Mouse (Mus musculus) layer of hippocampus, adult 2 months (tissue): ENCODE measurements around the gene Smarcd3. TPM values are rescaled to one million over a fixed set of nuclear protein-coding genes. Genes with fewer than 3 reads are reported as not detected.

Experiments
- DNase-seq, 2 experiments: peaks; one replicate each; pipeline ENCODE4 v3.0.0; 2022; ENCODE audit warnings: low spot score in 2 of 2
- H3K27ac ChIP-seq: fragments of 200-600 bp; 2 replicates; pipeline ENCODE4 v1.8.1; 2022
- H3K4me3 ChIP-seq: fragments of 200-600 bp; 2 replicates; pipeline ENCODE4 v1.8.1; 2022; ENCODE audit warnings: mild to moderate bottlenecking
- CTCF ChIP-seq: fragments of 200-600 bp; conservative IDR thresholded peaks from 2 replicates; pipeline ENCODE4 v1.8.1; 2022; ENCODE audit warnings: antibody characterized with exemption, mild to moderate bottlenecking, moderate library complexity
- total RNA-seq, 2 experiments: library from RNA; stranded (reverse); gene quantifications; 2 replicates each; pipeline ENCODE4 v1.2.3; 2021

Gene Smarcd3
- total RNA-seq, 2 experiments from 2014 or later = 88.7 to 90.9 TPM

DNA sequence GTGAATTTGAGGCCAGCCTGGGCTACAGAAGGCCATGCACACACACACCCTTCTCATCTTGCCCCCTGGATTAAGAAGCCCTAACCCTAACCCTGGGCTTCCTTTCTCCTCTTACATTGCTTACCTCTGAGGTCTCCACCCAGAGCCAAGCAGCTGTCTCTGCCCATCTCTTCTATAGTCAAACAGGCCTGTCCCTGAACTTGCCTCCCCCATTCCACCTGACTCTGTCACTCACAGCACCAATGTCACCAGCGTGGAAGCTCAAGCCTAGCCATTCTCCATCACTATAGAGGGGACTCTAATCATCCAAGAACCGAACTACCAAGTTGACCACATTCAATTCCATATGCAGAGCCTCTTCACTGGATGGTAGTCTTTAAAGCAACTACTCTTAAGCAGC, 24.0 kb downstream of the Smarcd3 start:
- Histone ChIP-seq H3K4me3 (no peak overlapping the region), H3K27ac (no peak overlapping the region)
- no peak for TF ChIP-seq CTCF
- DNase-seq = no peak

DNA sequence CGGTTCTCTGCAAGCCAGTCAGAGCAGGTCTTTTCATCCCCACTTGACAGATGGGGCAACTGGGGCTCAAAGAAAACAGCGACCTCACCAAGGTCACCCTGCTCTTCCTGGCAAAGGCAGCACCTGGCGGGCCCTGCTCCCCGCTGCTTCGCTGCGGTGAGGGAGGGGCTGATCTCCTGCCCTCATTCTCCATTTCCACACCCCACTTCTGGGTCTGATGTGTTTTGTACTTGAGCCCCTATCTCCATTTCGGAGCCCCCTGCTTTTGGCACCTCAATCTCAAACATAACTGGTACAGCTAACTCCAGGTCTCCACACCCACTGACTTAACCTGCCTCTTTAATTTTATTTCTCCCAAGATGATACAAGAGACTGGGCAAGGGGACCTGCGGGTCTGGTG, 25.1 kb downstream of the Smarcd3 start:
- Histone ChIP-seq H3K27ac (no peak overlapping the region; the same call in 1 of the 2 replicates), H3K4me3 (peak overlapping the region; percentile 55)
- no peak for DNase-seq
- TF ChIP-seq CTCF = no peak

DNA sequence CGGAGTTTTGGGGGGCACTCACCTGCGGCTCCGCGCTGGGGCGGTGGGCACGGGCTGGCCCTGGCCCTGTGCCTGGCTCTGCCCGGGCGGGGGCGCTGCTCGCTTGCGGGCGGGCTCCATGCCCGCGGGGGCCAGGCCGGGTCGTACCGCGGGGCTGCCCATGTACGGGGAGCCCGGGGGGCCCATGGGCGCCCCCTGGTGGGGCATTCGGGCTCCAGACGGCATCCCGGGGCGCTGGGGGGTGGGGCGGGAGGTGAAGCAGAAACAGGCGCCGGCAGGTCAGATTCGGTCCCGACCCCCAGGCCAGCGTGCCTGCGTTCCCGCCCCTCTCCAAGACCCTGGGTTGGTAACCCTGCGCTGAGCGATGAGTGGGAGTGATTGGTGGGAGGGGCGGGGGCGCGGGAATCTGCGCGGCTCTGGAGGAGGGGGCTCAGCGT, 25.6 kb downstream of the Smarcd3 start:
- peak; percentile 76 for TF ChIP-seq CTCF
- DNase-seq = peak in 1 of 2 experiments; percentile 67
- Histone ChIP-seq H3K4me3 (peak overlapping the region; percentile 55), H3K27ac (peak overlapping the region; percentile 94; the same call in 1 of the 2 replicates)

DNA sequence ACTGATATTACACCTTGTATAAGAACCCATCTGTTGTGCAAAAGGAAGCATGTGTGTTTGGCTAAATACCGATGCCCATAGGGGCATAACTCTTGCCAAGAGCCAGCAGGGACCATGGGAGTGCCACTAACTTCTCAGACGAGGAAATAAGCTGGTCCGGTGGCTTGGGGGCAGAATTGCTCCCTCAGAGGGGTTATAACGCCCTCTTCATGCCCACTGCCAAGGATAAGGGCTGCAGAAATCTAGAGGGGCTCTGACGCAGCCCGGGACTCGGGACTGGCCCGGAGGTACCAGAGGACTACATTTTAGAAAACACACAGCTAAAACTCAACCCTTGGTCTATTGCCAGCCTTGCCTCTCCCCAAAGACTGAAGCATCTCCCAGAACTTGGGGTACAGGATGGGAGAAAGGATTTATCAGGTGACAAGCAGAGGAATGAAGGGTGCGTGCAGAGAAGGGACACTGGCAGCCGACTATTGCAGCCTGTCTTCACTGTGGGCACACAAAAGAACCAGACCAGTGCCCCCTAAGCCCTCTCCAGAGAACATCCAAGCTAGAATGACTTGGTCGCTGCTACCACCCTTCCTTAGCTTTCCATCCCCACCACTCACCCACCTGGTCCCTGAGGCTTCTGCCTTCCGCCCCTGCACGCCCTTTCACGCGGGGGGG, 26.2 kb downstream of the Smarcd3 start:
- DNase-seq = no peak
- peak overlapping the region; percentile 55 for H3K4me3 ChIP-seq
- H3K27ac ChIP-seq = peak overlapping the region; percentile 94
- no peak for TF ChIP-seq CTCF

DNA sequence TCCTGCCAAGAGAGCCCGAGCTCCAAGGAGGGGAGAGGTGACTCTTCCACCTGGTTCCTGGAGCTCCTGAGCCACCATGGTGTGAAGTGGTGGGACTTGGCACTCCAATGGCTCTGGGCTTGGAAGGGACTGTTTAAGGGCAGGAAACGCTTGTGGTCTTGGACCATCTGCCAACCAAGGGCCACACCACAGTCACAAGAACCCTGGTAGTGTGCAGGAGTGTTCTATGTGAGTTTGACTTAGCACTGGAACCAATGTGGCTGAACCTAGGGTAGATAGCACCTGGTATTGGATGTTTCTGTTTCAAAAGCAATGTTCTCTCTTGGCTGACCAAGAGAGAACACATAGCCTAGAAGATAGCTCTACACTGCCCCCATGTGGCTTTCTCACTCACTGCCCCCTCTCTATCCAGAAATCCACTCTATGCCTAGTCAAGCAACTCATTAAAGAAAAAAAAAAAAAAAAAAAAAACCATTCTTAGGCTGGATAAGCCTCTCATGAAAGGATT, 26.9 kb downstream of the Smarcd3 start:
- peak; percentile 85 for TF ChIP-seq CTCF
- H3K4me3 ChIP-seq = peak overlapping the region; percentile 33; the same call in 1 of the 2 replicates
- H3K27ac ChIP-seq = peak overlapping the region; percentile 94
- peak; percentile 79 to 80 for DNase-seq

DNA sequence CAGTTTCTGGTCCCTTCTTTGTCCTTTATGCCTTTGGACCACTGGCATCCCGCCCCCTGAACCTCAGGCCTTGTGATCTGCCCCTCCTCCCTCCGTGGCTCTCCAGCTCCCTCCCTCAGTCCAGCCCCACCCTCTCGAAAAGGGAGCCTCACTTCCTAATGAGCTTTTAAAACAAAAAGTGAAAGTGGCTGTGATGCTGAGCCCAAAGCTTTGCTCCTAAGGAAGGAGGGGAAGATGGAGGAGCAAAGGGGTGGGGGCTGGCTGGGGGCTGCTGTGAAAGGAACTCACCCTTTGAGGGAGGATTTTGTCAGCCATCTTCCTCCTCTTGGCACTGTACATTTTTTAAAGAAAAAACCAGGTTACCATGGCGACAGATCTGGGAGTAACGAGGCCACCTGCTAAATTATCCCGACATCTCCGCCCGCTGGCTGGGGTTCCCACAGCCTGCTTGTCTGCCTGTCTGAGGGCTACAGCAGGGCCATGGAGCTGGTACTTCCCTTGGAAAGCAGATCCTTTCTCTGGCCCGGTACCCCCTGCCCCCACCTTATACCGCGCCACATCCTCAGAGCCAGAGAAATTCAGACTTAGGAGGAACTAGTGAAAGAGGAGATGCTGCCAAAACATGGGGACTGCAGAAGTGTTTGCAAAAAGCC, 27.6 kb downstream of the Smarcd3 start:
- Histone ChIP-seq H3K4me3 (peak overlapping the region; percentile 33), H3K27ac (peak overlapping the region; percentile 94)
- DNase-seq = peak; percentile 72 to 84
- TF ChIP-seq CTCF = no peak

DNA sequence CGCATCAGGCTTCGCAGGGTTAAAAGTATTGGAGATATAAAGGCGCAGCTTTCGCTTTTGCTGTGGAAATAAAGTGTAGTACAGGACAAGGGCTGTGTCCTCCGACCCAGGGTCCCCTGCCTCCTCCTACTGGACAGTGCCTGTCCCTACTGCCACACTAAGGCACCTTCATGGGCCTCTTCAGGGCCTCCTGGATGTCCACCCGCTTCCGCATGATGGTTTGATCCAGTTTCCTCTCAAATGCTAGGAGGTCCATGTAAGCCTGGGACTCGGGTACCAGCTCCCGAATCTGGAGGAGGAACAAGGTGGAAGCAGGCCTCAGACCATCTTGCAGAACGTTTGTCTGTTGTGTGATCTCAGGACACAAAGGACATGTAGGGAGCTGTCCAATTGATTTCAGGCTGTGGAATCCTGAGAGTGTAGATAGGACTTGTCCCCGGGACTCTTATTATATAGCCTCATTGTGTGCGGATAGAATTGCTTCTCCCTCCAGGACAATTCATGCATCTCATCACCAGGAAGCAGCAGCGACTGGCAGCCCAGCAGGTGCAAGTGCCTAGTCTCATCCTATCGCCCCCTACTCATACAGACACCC, 28.3 kb downstream of the Smarcd3 start:
- Histone ChIP-seq H3K27ac (peak overlapping the region; percentile 94), H3K4me3 (no peak overlapping the region; the same call in 1 of the 2 replicates)
- TF ChIP-seq CTCF = peak; percentile 37
- no peak for DNase-seq

DNA sequence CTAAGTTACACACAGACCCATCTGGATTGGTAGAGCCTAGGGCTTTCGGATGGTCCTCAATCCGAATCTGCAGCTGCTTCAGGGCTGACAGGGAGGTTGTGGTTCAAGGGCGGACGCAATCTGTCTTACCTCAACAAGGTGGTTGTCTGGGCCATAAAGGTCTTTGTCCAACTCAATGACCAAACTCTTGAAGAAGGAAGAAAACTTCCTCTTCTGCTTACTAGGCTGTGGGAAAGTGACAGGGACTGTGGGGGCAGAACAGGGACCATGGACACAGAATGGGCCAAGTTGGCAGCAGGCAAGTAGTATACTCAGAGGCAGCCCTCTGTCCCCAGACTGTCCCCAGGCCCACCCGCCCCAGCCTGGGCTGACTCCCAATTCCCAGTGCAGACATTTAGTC, 28.9 kb downstream of the Smarcd3 start:
- Histone ChIP-seq H3K4me3 (no peak overlapping the region), H3K27ac (peak overlapping the region; percentile 94; the same call in 1 of the 2 replicates)
- DNase-seq = no peak
- no peak for TF ChIP-seq CTCF

DNA sequence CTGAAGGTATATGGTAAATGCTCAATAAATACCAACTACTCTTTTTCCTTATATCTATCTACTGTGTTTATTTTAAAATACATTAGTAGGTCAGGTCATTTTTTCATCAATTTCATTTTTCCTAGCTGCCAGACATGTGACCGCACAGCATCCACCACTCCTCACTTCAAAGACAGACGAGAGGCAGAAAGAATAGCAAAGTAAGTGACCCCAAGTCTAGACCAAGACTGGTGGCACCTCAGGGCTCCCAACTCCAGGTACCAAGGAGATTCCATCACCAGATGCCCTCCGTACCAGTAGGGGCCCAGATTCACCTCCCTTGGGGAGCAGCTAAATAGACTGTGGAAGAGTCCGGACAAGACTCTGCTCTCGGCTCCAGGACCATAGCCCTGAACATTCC, 29.9 kb downstream of the Smarcd3 start:
- TF ChIP-seq CTCF = no peak
- H3K27ac ChIP-seq = no peak overlapping the region
- no peak for DNase-seq
- H3K4me3 ChIP-seq = no peak overlapping the region

DNA sequence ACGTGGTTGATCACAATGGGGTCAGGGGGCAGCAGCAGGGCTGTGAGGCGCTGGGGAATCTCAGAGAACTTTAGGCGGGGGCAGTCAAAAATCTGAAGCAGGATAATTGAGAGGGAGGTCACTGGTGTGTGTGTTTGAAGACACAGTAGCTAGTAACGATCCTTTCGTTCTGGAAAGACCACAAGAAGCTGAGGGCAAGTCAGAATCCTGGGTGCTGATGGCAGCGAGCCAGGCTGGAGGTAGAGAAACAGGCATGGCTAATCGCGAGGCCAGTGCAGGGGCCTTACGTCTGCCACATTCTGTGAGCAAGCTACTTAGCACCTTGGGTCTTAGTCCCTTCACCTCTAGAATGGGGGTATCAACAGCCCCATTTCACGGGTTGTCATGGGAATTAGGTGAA, 30.3 kb downstream of the Smarcd3 start:
- DNase-seq = no peak
- H3K4me3 ChIP-seq = no peak overlapping the region
- no peak for TF ChIP-seq CTCF
- H3K27ac ChIP-seq = no peak overlapping the region

DNA sequence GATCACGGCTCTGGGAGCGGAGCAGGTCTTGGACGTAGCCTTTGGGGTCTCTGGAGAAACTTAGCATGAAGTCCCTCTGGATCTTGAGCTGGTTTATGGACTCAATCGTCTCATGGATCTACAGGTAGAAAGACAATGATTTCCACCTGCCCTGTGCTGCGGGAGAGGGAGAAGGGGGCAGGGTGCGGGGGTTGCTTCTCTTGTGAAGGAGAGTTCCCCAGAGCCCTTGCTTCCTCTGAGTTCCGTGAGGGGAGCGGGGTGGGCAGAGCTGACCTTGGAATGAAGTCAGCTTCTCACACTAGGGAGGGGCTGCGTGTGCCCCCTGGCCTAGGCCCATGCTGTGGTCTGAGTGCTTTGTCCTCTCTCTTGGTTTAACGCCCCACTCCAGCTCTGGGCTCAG, 31.0 kb downstream of the Smarcd3 start:
- no peak for TF ChIP-seq CTCF
- Histone ChIP-seq H3K4me3 (no peak overlapping the region), H3K27ac (no peak overlapping the region)
- no peak for DNase-seq

DNA sequence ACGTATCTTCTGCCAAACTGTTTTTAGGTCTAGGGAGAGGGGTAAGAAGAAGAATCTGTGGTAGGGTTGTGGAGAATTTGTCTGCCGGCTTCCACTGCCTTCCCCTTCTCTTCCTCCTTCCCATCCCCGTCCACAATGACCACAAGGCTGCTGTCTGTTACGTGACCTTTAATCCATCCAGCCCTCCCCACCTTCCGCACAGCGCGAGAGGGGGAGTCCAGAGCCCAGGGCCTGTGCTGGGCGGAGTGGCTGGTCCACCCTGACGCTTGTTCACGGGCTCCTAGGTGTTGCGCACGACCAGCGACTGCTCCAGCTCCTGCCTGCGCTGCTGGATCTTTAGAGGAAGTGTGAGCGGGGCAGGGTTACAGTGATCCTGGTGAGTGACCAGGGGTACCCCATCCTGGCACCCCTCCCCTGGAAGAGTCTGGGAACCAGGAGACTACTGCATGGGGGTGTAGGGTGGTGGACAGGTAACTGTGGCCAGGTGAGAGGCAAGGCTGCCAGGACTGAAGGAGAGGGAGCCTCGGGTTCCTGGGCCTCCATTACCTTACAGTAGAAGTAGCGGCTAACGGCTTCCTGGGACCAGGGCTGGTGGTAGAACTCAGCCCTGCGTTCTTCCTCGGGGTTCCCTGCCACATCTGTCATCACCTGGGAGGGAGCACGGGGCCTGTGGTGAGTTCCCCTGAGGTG, 31.6 kb downstream of the Smarcd3 start:
- no peak for DNase-seq
- no peak overlapping the region for H3K4me3 ChIP-seq
- TF ChIP-seq CTCF = no peak
- H3K27ac ChIP-seq = no peak overlapping the region
